Mouse (Mus musculus): ENCODE results near the gene Pf4.

The Pf4 gene

GRCm38 (mm10) chr5:90771880-90772653 lies at the start of gene Pf4:
Gene Pf4, plus strand, starts transcription at chr5:90772435.
- DNase-seq (ENCODE audit: extremely low read depth, low read depth, low spot score) = no peak

GRCm38 (mm10) chr5:90722656-90723055 lies 49.6 kb upstream of the Pf4 start:
- DNase-seq (ENCODE audit: extremely low read depth, low read depth, low spot score) = no peak

DNA sequence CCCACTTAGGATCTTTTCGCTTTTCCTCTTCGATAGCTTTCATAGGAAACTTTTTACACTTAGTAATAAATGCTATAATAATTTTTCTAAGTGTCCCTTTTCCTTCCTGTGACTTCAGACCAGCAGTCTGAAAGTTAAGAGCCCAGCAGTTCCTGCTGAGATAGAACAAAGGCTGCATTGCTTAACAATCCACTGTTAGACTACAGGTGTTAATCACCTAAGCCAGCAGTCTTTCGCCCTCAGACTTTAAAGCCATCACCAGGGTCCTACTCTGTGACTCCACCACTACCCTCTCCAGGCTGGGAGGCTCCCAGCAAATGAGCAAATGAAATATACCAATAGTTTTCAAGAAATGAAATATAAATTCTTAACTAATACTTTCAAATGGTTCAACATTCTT lies 44.0 kb upstream of the Pf4 start:
- no peak for DNase-seq (ENCODE audit: extremely low read depth, low read depth, low spot score)

DNA sequence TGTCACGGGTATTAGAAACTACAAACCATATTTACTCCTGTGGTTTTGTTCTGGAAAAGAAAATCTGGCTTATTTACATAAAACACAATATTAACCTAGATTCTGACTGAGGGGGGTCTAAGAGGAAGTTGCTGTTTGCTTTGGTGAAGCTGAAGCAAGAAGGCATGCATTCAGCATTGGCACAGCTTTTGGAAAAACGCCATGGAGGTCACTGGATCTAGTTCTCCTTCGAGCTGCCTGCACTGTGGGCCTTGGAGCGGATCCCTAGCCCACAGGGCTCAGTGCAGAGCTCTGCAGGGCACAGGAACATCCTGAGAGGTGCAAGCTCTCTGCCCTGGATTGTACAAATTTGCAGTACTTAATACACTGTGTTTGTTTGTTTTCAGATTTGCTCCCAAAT lies 40.8 kb upstream of the Pf4 start:
- DNase-seq (ENCODE audit: extremely low read depth, low read depth, low spot score) = no peak

DNA sequence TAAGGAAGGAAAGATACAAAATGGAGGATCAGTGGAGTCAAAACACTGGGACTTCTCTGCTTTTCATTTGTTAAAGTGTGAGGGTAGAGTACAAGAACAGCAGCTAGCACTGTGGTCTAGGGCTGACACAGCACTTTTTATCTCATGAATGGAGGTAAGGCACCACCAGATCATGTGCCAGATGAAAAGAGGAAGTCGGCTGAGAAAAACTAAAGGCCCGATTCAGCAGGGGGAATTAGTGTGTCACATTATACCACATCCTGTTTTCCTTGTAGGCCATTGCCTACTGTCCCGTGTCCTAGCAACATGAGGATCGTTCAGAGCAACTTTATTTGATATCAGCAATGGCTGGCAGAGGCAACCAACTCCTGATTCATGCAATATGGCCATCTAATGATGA lies 30.2 kb upstream of the Pf4 start:
- DNase-seq (ENCODE audit: extremely low read depth, low read depth, low spot score) = no peak

- DNase-seq (ENCODE audit: extremely low read depth, low read depth, low spot score) = no peak
These were observed 18.3 kb upstream of the Pf4 start for GRCm38 (mm10) chr5:90753934-90754333.

- peak; percentile 28 for DNase-seq (ENCODE audit: extremely low read depth, low read depth, low spot score)
These were observed 14.1 kb upstream of the Pf4 start for GRCm38 (mm10) chr5:90758020-90758605.

GRCm38 (mm10) chr5:90759077-90760065 lies 12.9 kb upstream of the Pf4 start, which contains the start of gene Cxcl5:
Gene Cxcl5, plus strand, starts transcription at chr5:90759360.
- DNase-seq (ENCODE audit: extremely low read depth, low read depth, low spot score) = no peak

GRCm38 (mm10) chr5:90760303-90760702 lies 11.9 kb upstream of the Pf4 start:
- DNase-seq (ENCODE audit: extremely low read depth, low read depth, low spot score) = no peak

GRCm38 (mm10) chr5:90760844-90761243 lies 11.4 kb upstream of the Pf4 start:
- DNase-seq (ENCODE audit: extremely low read depth, low read depth, low spot score) = no peak

DNA sequence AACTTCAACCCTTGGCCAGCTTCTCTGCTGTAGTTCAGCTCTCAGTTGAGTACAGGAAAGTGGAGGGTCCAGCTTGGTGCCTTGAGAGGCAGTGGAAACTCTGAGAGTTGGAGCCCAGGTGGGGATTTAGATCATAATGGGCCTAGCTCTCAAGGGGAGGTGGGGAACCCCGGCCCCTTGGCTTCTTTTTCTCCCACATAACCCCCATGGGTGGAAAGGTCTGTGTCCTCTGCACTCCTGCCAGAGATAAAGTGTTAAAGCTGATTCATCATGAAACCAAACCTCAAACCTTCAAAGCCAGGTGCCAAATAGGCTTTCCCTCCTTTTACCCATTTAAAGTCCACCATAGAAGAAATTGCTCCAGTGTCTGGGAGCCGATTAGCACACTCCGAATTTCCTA lies 10.4 kb upstream of the Pf4 start:
- DNase-seq (ENCODE audit: extremely low read depth, low read depth, low spot score) = no peak

DNA sequence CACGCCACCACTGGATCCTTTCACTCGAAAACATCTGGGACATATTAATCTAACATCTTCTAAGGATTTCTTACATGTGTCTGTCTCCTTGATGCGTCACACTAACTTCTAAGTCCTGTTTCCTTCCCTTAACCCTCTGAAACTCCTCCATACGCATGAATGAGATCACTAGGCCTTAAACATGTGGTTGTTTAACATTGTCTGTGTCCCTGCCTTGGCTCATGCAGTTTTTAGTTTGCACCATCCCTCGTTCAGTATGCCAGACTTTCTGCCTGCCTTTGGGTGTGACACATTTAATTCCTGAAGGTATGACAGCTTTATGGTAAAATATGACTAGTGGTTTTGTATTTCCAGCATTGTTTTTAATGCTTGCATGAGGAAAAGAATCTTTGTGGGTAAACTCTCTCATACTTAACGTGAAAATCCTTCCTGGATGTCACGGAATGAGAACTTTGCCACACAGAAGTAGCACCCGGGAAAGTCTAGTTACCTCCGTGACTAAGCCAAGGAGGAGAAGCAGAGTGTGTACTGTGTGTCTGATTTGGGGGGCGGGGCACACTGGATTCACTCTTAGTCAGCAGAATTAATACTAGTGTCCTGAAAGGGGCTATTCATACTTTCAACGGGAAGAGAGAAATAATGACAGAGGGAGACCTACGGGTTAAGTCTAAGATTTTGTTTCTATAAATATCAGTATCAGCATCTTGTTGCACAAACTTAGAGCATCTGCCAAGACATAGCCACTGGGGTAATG lies 8.1 kb upstream of the Pf4 start:
- DNase-seq (ENCODE audit: extremely low read depth, low read depth, low spot score) = no peak

- no peak for DNase-seq (ENCODE audit: extremely low read depth, low read depth, low spot score)
These were observed 6.2 kb upstream of the Pf4 start for GRCm38 (mm10) chr5:90765821-90766606.

- DNase-seq (ENCODE audit: extremely low read depth, low read depth, low spot score) = no peak
These were observed 4.0 kb upstream of the Pf4 start, which contains the start of gene Ppbp for GRCm38 (mm10) chr5:90768218-90768617. Gene Ppbp, plus strand, starts transcription at chr5:90768518.

DNA sequence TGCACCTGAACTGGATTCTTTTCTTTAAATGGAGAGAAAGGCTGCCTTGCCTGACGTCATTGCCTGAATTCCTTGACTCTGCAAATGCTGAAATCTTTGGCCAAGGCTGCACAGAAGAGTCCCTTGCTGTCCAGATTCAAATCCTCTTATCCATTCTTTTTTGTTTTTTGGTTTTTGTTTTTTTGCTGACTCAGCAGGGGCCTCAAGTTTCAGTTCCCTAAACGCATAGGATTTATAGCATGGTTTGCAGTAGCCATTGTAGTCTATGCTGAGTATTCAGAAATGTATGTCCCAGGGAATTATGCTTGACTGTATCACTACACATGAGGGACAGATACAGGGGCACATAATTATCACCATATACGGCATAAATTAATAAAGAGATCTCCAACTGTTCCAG lies 866 bp upstream of the Pf4 start:
- no peak for DNase-seq (ENCODE audit: extremely low read depth, low read depth, low spot score)

DNA sequence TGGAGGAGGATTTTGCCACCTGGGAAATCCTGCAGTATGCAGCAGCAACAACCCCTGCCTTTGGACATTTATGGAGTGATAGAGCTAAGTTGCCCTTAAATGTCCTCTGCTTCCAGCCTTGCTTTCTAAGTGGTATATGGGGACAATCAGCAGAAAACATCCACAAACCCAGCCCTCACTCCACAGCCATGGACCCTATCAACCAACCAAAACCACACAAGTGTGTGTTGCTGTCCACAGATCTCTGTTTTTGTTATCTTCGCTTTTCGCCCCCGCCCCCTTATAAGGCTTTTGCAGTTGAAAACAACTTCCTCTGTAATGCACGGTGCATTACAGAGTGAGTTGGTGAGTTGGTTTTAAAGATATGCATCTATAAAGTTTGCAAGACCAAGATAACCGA lies 3.3 kb downstream of the Pf4 start:
- DNase-seq (ENCODE audit: extremely low read depth, low read depth, low spot score) = no peak

- DNase-seq (ENCODE audit: extremely low read depth, low read depth, low spot score) = no peak
These were observed 5.4 kb downstream of the Pf4 start for GRCm38 (mm10) chr5:90777621-90778020.

DNA sequence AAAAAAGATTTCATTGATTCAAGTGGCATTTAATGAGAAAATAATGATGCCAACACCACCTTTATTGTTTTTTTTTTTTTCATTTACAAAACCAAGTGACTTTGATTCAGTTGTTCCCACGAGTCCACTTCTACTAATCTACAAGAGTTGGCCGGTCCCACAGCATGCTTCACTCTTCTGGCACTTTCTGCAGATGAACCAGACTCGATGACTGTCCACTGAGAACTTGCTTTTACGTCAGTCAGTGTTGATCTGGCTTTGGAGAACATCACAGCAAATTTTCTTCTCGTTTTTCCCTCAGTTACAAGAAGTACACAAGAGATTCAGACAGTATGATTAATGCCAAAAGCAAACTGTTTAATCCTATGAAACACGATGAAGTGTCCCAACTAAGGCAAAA lies 6.6 kb downstream of the Pf4 start:
- DNase-seq (ENCODE audit: extremely low read depth, low read depth, low spot score) = no peak

DNA sequence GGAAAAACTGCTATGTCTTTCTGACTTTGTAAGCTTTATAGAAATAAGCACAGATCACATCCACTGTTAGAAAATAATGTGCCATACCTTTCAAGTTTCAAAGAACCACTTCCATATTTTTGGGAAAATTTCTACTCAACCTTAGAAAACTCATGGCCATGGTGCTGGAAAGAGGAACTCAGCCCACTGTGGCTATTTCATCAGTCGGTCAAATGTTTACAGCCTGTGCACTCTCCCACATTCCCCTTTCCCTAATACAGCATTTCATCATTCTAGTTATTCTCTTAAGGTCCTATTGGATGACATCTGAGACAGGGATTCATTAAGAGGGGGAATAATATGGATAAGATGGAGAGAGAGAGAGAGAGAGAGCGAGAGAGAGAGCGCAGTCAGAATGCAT lies 11.5 kb downstream of the Pf4 start:
- DNase-seq (ENCODE audit: extremely low read depth, low read depth, low spot score) = no peak
